Mouse (Mus musculus): ENCODE results near the gene 1700017B05Rik. TPM values are rescaled to one million over a fixed set of nuclear protein-coding genes. Genes with fewer than 3 reads are reported as not detected.

The 1700017B05Rik gene
- total RNA-seq, 2 experiments from 2014 or later = 2.9 to 5.2 TPM

DNA sequence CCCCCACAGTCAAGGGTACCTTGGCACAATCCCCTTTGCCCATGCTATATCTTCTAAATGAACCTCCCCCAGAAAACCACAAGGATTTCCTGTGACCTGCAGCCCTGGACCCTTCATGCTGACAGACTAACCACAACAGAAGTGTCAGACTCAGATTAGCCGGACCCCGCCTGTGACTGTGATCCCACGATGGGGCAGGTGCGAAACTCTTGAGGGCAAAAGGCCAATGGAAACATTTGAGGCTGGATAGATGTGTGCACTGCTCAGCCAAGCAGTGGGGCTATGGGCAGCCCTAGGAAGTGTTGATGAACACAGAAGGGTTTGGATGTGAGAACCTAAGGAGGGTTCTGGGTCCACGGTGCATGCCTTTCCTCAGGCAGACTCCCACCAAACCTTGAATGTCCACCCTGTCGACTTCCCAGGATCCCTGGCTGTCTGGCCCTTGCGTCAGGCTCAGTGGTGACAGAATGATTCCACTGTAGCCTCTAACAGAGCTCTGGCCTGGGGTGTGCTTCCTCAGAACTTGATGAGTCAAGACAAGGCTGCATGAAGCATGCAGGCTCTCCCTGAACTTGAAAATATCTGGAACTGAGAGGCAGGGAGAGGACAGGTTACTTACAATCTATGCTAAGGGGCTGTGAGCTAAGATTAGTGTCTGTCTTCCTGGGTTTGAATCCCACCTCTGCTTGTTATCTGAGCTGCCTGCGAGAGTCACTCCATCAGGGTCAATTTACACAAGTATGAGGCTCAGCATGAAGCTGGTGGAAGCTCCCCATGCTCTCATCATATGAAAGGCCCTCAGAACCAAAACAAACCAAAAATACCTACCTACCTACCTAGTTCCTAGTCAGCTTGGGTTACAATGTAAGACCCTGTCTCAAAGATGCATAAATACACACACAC lies 10.7 kb upstream of the 1700017B05Rik start:
- no peak for DNase-seq

DNA sequence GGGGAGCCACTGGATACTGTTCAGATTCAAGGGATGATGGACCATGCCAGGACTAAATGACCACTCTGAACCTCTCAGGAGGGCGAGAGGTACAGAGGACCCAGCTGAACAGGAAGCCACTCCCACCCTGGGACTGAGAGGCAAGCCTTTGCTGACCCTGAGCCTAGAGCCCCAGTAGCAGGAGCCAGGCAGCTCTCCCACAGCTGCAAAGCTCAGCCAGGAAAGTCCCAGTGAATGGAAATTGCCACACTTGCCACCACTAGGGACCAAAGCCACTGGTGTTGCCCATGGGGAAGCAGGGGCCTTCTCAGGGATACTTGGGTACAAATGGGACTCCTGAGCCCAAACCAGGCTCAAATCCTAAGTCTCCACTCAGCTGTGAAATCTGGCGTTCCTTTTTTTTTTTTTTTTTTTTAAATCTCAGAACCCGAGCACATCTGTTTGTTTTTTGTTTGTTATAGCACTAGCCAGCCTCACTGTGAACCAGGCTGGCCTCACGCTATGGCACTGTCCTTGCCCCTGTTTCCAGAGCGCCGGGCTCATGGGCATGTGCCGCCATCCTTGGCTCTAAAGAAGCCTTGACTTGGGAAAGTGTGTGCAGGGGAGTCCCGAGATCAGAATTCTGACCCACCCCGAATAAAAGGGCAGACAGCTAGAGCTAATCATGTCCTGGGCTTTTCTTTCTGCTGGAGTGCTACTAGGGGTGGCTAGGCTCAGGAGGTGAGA lies 9.6 kb upstream of the 1700017B05Rik start:
- no peak for DNase-seq

DNA sequence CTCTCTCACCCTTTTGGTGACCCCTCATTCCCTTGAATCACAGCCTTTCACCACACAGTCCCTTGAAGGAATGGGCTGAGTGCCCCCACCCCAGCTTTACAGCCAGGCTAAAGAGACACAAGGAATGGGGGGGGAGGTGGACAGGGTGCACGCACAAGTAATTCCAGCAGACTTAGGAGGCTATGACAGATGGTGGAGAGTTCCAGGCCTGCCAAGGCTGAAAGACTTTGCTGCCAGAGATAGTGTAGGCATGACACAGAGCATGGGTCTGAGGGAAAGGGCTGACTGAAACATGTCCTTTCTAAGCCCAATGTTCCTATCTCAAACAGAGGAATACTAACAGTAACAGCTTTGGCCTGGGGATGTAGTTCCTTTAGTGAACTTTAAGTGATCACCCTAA lies 8.7 kb upstream of the 1700017B05Rik start:
- DNase-seq = no peak

DNA sequence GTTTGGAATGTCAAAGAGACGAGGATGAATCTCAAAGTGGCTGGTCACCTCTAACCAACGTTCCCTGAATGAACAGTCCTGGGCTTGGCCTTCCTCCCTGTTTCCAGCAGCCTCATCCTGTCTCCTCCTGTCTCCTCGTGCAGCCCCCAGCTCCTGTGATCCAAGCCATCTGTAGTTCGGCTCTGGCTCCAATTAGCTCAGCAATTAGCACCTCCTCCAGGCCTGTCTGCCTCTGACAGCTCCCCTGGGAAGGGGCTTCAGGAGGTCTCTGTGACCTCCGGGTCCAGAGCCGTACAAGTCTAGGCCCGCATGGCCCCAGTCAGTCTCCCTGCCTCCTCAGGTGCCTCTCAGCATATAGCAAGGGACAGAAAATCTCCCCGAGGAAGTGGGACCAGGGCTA lies 8.0 kb upstream of the 1700017B05Rik start:
- DNase-seq = no peak

DNA sequence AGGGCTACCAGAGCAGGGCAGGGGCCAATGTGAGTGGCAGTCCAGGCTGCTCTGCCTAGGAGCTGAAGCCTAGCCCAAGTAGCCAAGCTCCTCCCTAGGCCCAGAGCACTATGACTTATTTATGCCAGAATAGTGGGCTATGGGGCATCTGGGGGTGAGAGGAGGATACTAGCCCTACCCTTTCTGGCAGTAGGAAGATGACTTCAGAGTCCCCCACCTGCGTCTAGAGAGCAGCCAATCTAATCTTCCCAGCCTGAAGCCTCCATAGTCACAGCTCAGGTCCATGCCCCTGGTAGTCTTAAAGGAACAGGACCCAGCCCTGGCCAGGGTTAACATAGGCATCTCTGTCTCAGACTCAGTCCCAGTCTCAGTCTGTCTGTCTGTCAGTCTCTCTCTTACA lies 7.0 kb upstream of the 1700017B05Rik start:
- no peak for DNase-seq

DNA sequence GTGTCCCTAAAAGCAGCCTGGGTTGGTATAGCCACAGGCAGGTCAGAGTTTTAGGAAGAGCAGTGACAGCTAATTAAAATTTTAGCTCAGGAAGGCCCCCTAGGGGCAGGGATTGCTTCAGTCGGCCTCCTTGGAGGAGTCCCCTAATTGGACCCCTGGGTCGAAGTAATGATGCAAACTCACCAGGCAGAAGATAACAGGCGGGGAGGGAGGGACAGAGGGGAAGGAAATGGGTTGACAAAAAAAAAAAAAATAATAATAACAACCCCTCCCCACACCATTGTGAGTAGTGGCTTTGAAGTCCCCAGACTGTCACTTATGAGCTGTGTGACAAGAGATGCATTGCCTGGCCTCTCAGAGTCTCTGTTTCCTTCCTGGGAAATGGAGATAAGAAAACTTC lies 6.2 kb upstream of the 1700017B05Rik start:
- DNase-seq = no peak

DNA sequence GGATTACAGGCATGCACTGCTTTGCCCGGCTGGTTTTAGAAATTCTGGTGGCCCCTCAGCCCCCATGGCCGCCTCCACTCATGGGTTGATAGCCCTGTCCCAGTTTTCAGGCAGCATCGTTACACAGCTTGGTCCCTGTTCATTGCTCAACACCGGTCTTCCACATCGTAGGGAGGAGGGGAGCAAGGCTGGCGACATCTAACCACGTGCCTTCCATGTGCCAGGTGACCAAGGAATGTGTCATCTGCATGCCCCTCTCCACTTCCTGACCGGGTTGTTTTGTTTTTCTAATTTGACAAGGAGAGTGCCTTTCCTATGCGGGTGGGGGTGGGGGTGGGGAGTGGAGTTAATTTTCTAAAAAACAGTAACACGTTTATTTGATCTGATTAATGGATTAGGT lies 5.7 kb upstream of the 1700017B05Rik start:
- no peak for DNase-seq

DNA sequence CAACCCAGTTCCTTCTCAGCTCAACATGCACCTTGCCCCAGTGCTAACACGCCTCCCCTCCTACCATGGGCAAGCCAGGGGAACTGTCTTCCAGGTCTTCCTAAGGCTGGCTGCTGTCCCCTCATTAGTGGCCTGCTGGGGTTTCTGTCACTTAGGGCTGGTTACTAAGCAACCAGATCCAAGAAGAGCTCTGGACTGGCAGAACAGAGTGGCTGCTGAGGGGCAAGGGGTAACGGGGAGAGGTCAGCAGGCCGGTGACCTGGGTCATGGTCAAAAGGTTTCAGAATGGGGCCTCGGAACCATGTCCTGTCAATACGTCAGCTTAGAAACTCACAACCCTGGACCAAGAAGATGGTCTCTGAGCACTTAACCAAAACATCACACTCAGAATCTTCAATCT lies 5.0 kb upstream of the 1700017B05Rik start:
- DNase-seq = no peak

DNA sequence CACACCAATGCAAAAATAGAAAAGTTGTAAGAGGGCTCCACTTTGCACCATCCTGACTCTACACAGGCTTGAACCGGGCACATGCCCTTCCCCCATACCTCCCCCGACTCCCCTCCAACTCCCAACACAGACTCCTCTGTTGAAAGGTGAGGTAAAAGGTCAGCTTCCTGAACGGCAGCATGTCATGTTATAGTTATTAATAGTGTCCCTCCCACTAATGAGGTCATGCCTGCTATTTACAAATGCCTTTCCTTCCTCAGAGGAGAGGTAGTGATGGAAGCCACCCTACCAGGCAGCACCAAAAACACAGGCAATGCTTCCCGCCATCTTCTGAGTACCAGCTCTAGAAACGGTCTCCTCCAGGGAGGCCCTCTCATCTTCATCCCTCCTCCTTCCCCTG lies 2.7 kb upstream of the 1700017B05Rik start:
- DNase-seq = no peak

DNA sequence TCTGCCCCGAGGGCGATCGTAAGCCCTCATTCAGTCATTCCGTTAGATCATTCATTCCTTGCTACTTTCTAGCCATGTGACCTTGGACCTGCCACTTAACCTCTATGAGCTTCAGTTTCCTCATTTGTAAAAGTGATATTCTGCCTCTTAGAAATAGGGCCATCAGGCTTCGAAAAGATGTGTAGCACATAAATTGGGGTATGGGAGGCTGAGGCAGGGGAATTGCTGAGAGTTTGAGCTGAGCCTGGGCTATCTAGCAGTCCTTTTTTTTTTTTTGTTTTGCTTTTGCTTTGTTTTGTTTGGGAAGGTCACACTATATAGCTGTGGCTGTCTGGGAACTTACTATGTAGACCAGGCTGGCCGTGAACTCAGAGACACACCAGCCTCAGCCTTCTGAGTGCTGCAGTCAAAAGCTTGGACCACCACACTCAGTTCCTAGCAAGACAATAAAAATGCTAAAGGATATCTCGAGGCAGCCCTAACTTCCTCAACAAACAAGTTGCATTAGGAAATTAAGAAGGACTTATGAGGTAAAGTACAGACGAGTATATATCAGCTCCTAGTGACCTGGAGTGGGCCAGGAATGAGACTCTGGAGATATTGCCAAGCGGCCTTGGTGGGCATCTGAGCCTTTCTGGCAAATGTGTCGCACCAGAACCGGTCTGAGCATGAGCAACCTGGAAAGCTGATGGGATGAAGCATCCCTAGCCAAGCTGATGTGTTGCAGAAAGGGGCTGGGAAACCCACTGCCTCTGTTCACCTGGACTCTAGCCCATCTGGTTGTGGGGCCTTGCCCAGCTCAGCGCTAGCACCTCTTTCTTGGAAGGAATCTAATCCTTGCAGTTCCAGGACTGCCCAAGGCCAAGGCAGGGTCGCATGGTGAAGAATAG lies 628 bp upstream of the 1700017B05Rik start:
- DNase-seq = no peak

DNA sequence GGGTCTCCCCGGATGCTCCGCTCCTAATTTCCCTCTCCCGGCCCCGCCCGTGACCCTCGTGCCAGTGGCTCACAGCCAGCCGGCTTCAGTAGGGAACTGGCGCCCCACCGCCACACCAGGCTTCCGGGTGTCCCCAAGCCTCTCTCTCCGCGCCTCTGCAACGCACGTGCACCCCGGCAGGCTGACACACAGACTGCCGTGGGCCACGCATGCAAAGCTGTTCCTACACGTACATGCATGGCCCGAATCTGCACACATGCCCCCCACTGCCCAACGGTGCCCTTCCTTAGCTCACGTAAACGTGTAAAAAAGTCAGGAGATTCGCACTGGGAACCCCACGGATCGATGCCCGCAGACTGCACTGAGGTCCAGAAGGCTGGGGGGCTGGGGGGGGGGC lies 898 bp downstream of the 1700017B05Rik start:
- DNase-seq = peak; percentile 65

DNA sequence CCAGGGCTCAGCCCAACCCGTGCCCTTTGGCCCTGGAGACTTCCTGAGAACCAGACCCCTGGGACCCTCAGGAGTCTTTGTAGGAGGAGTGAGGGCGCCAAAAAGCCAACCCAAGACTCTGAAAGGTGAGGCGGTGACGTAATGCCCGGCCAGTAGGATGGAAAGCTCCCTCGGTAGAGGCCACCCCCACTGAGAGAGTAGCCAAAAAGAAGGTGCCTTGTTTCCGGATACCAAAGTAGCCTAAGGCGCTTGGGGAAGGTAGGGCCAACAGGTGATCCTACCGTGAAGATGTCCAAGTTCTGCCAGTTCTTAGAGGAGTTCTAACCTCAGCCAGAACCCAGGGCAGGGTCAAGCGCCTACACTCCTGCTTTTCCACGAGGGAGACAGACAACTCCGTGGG lies 1.5 kb downstream of the 1700017B05Rik start:
- DNase-seq = no peak

DNA sequence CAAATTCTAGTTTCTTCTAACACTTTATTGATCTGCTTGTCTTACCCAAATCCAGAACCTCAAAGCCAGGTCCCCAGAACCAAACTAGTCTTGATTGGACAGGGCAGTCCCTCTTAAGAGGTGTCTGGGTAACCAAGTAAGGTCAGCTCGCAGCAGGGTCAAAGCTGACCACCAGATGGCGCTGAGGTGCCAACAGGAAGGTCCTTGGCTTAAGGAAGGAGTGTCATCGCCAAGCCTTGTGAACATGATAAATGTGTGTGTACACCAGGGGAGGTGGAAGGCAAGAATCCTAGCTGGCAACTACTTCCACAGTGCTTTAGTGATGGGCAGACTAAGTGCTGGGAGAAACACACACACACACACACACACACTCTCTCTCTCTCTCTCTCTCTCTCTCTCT lies 2.7 kb downstream of the 1700017B05Rik start:
- peak; percentile 81 for DNase-seq

DNA sequence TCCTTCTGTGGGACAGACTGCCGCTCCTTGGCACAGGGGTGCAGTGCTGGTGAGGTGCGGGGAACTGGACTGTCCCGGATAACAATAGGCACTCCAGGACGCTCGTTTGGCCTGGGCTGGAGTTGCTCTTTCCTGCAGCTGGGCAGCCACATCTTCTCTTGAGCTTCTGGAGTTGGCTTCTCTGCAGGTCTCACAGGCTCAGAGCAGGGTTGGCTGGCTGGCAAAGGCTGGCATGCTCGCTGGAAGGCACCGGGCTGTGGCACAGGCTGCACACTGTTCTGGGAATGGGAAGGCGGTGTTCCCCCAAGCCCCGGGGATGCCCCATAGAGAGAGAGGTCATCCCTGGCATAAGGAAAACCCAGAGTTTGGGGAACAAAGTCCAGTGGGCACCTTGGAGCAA lies 4.8 kb downstream of the 1700017B05Rik start:
- DNase-seq = no peak

DNA sequence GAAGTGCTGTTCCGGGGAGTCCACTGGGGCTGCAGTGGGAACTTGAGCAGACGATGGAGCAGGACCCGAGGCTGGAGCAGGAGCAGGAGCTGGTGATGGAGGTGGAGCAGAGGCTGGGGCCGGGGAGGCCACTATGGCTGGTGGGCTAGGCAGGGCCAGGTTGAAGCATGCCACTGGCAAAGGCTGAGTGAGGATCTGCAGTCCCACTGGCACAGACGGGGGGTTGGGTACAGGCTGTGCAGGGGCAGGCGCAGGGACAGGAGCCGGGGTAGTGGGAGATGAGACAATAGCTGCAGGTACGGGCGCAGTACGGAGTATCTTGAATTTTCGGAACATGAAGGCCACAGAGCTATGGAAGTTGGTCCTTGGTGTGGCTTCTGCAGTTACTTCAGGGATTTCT lies 5.6 kb downstream of the 1700017B05Rik start:
- DNase-seq = no peak

DNA sequence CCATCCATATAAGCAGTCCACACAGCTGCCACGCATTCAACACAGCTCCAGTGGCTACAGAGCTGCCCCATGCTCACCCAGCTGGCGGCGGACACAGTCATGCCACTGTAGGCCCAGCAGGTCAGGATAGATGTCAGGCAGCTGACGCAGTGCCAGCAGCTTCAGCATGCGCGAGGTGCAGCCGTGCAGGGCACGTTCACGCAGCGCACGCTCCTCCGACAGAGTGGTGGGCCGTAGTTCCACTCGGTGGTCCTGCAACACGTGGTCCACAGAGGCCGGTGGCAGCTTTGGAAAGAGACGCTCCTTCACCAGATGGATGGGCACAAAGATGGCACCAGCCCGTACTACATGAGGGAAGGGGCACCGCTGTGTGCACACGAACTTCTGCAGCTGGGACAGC lies 6.1 kb downstream of the 1700017B05Rik start:
- no peak for DNase-seq

DNA sequence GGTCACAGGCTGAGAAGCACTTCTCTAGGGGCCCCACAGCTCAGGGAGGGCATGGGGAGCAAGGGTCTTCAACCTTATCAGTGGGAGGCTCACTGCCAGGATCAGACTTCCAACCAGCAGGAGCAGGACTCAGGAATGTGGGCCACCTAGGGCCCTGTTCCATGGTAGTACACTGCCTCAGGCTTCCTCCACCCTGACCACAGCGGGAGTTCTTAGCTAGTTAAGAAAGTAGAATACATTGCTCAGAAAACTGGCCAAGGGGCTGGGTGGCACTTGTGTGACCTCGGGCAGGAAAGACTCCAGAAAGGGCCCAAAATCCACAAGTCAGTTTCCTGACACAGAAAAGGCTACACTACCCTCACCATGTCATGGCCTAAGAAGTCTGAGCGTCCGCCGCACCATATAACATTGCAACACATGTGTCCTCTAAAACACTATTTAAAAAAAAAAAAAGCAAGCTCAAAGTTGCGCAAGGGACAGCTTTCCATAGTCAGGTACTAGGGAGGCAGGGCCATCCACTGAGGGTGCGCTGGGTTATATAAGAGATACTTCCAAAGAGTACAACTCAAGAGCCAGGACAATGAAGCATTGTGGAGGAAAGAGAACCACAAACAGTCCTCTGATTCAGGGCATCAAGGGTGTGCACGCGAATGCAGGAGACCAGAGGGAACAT lies 7.5 kb downstream of the 1700017B05Rik start:
- no peak for DNase-seq

DNA sequence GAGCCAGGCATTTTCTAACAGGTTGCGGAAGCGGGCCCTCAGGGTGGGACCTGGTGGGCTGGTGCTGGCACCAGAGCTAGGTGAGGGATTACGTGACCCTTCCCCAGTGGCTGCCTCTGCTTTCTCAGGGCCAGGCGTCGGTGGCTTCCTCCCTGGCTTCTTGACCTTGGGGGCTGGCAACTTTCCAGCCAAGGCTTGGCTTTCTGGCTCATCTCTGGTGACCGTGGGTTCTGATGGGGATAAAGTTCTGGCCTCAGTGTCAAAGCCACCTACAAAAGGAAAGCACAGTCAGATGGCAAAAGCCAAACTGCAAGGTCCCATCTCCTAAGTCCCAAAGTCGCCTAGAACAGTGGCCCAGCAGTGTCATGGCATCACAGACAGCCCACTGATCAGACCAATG lies 8.4 kb downstream of the 1700017B05Rik start:
- DNase-seq = no peak

DNA sequence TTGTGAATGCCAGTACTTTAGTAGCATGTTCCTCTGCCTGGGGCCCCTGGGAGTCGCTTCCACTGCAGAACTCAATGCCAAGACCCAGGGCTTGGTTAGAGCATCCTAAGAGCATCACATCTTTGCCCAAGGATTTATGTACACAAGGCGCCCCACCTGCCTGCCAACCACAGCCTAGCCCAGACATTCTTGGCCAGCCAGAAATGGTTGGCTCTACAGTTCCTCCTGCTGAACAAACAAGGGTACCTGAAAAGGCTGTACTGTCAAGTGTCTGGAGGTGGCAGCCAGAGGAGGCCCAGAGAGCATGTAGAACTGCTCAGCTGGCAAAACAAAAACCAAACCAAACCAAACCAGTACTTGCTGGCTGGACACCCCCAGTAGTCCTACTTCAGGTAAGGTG lies 11.3 kb downstream of the 1700017B05Rik start:
- no peak for DNase-seq

DNA sequence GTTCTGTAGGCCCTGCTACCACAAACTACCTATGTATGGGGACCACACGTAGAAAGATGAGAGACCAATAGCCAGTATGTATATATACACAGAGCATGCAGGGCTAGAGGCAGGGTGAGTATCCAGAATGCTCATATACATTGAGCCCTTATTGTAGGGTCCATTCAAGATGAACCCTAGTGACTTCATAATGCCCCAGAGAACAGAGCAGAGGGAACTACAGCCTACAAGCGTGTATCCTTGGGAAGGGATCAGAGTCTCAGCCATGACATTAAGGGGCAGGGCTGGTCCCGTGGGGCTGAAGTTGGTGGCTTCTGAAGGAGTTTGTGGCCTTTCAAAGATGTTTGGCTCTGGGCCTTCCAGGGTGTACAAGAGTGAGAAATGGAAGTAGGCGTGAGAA lies 12.4 kb downstream of the 1700017B05Rik start:
- DNase-seq = no peak

DNA sequence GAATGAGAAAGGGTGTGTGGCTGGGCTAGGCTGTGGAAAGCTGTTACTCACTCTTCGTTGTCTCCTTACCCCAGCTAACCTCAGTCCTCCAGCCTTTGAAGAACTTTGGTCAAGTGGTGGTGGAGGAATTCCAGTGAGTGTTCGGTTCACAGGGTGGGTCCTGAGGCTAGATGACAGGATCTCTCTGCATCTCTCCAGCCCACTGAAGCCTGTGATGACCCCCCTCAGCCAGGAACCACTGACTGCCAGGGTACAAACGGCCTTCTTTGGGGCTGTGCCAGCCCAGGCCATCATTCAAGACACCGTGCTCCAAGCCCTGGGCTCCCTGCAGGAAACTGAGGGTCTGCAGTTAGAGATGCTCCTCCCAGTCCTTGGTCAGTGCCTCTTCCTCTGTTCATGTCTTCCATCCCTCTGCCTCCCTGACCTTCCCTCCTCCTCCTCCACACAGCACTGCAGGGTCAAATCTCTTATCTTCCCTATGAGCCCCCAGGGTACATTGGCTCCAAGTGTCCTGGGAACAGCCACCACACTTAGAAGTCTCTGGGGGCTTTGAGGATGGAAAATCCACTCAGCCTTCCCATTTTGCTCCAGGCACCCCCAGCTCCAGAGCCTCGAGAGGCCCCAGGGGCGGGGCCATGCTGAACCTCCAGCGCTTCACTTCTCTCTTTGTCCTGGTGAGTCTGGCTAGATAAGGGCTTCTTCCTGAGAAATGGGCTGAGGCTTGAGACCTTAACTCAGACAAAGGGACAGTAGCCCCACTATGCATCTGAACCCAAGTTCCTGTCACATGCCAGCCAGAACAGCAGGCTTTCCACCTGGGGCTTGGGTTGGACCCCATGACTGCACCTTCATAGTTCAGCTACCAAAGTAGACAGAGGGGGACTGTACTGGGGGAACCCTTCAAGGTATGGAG lies 14.1 kb downstream of the 1700017B05Rik start:
- DNase-seq = no peak

All from gastrocnemius, postnatal 25 days (tissue).